ENCODE assay signal across 21 mouse cellular contexts in the genomic region with DNA sequence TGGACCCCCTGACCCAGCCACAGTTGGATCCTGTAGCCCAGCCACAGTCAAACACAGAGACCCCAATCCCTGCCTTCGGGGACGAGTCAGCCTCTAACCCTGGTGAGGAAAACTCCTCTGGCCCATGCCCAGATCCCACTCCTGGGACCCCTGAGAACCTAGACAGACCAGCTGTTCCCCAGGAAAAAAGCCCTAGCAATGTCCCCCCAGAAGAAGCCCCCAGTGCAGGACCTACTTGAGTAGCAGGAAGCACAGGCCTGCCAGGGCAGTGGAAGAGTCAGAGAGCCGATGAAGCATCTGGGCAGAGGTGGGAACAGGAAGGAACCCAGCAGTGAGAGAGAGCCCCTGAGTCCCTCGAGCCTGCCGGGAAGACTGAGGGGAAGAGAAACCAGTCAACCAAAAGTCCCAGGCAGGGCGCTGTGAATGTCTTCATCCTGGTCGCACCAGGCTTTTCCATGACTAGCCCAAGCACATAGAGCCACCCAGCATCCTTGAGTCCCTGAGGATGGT. TPM values are rescaled to one million over a fixed set of nuclear protein-coding genes. Genes with fewer than 3 reads are reported as not detected.
DNase-seq lines count a peak whose midpoint lies in the region; ATAC-seq and TF ChIP-seq lines count a peak whose summit lies in the region.
"Had no signal": no experiment of that assay in that cellular context is flagged by ENCODE, and none has a peak within 500 bp of the region (broad histone marks: within the 10 kb centered on the region; RNA-seq: fewer than 3 reads in every experiment).

A gene (minus strand): TSS at position 275 of the 510 bp plus-strand sequence.

- H3K36me3 ChIP-seq in hindbrain, embryonic 10.5 days, result no peaks in the 10 kb centered on the region
- no peaks in the 10 kb centered on the region for H3K36me3 ChIP-seq in hindbrain, embryonic 16.5 days (ENCODE audit: control insufficient read depth, insufficient read depth, low read length)
- no peaks in the 10 kb centered on the region for H3K36me3 ChIP-seq in midbrain, embryonic 10.5 days
- no peaks in the 10 kb centered on the region for H3K36me3 ChIP-seq in midbrain, embryonic 15.5 days (replicated peaks)
- H3K36me3 ChIP-seq in splenic B cell, adult 2 months (ENCODE audit: control insufficient read depth, insufficient read depth, low read length, poor library complexity, severe bottlenecking), result no peaks in the 10 kb centered on the region
- H3K36me3 ChIP-seq: heart, embryonic 10.5 days; liver, embryonic 13.5 days; midbrain, embryonic 12.5 days; neural tube, embryonic 12.5 days had no signal

- no peak for DNase-seq in hindbrain, embryonic 10.5 days (ENCODE audit: low spot score)
- no peak for DNase-seq in midbrain, embryonic 10.5 days (ENCODE audit: low spot score)
- peak; percentile 33 for DNase-seq in splenic B cell, adult 2 months (ENCODE audit: low read depth, low spot score)
- DNase-seq in lung, postnatal 10 days, result no peak
- DNase-seq: cerebellum, adult 18-20 months; cerebellum, postnatal 25 days; embryo, embryonic 11 days; gastrocnemius, postnatal 14 days; heart, postnatal 36 days; liver, embryonic 13.5 days; right cerebral cortex, postnatal 4 days; thymus, adult 18-20 months had no signal

- H3K9me3 ChIP-seq in hindbrain, embryonic 10.5 days, result no peaks in the 10 kb centered on the region
- H3K9me3 ChIP-seq in hindbrain, embryonic 16.5 days (ENCODE audit: control insufficient read depth, low read length), result no peaks in the 10 kb centered on the region
- H3K9me3 ChIP-seq in midbrain, embryonic 10.5 days (replicated peaks), result peaks cover 6% of the 10 kb centered on the region; the same call in 1 of the 2 replicates
- H3K9me3 ChIP-seq in midbrain, embryonic 15.5 days, result no peaks in the 10 kb centered on the region
- H3K9me3 ChIP-seq: heart, embryonic 10.5 days; midbrain, embryonic 12.5 days; neural tube, embryonic 12.5 days had no signal

- no peak within 1 kb of the TSS for H3K9ac ChIP-seq in hindbrain, embryonic 16.5 days (ENCODE audit: low read depth, low read length)
- no peak within 1 kb of the TSS for H3K9ac ChIP-seq in midbrain, embryonic 15.5 days
- H3K9ac ChIP-seq: liver, embryonic 13.5 days; midbrain, embryonic 12.5 days; neural tube, embryonic 12.5 days had no signal

- no peak for TF ChIP-seq POLR2A in bone marrow macrophage, adult 2 months (IDR thresholded peaks at IDR 0.05; ENCODE audit: borderline replicate concordance, low read depth, low read length)

- H3K4me3 ChIP-seq in hindbrain, embryonic 10.5 days, result no peak within 1 kb of the TSS
- no peak within 1 kb of the TSS for H3K4me3 ChIP-seq in hindbrain, embryonic 16.5 days (ENCODE audit: low read length)
- H3K4me3 ChIP-seq in midbrain, embryonic 10.5 days, result no peak within 1 kb of the TSS
- no peak within 1 kb of the TSS for H3K4me3 ChIP-seq in midbrain, embryonic 15.5 days
- H3K4me3 ChIP-seq in bone marrow macrophage, adult 2 months (ENCODE audit: insufficient read depth, low read length), result no peak within 1 kb of the TSS
- H3K4me3 ChIP-seq: heart, embryonic 10.5 days; liver, embryonic 13.5 days; midbrain, embryonic 12.5 days; neural tube, embryonic 12.5 days had no signal

- no peaks in the 10 kb centered on the region for H3K27me3 ChIP-seq in hindbrain, embryonic 10.5 days (ENCODE audit: insufficient read depth, poor library complexity, severe bottlenecking)
- no peaks in the 10 kb centered on the region for H3K27me3 ChIP-seq in hindbrain, embryonic 16.5 days (replicated peaks; ENCODE audit: control insufficient read depth, insufficient read depth, low read length)
- H3K27me3 ChIP-seq in midbrain, embryonic 10.5 days (ENCODE audit: low read depth, poor library complexity, severe bottlenecking), result no peaks in the 10 kb centered on the region
- H3K27me3 ChIP-seq in midbrain, embryonic 15.5 days (replicated peaks), result no peaks in the 10 kb centered on the region
- no peaks in the 10 kb centered on the region for H3K27me3 ChIP-seq in splenic B cell, adult 2 months (ENCODE audit: control insufficient read depth, insufficient read depth, low read length, poor library complexity, severe bottlenecking)
- H3K27me3 ChIP-seq: midbrain, embryonic 12.5 days; neural tube, embryonic 12.5 days; Patski had no signal

- peaks cover 31% of the 10 kb centered on the region for H3K4me1 ChIP-seq in hindbrain, embryonic 10.5 days (replicated peaks)
- peaks cover 6% of the 10 kb centered on the region for H3K4me1 ChIP-seq in hindbrain, embryonic 16.5 days (ENCODE audit: control insufficient read depth, insufficient read depth, low read depth, low read length)
- peaks cover 33% of the 10 kb centered on the region for H3K4me1 ChIP-seq in midbrain, embryonic 10.5 days
- peaks cover 11% of the 10 kb centered on the region for H3K4me1 ChIP-seq in midbrain, embryonic 15.5 days
- peaks cover 46% of the 10 kb centered on the region for H3K4me1 ChIP-seq in bone marrow macrophage, adult 2 months (ENCODE audit: control insufficient read depth, insufficient read depth, low read length)

- TF ChIP-seq CTCF in bone marrow macrophage, adult 2 months (IDR thresholded peaks at IDR 0.05; ENCODE audit: low read depth, low read length), result no peak

- no peak for ATAC-seq in hindbrain, embryonic 16.5 days
- no peak for ATAC-seq in midbrain, embryonic 15.5 days (replicated peaks)
- ATAC-seq: Patski had no signal

- 82% methylated on average over 7 of the region's 7 CpGs for WGBS in hindbrain, embryonic 10.5 days
- 82% methylated on average over 7 of the region's 7 CpGs for WGBS in hindbrain, embryonic 16.5 days
- WGBS in midbrain, embryonic 10.5 days, result 83% methylated on average over 7 of the region's 7 CpGs
- 83% methylated on average over 7 of the region's 7 CpGs for WGBS in midbrain, embryonic 15.5 days

- H3K4me2 ChIP-seq in hindbrain, embryonic 16.5 days (ENCODE audit: low read length), result no peak within 1 kb of the TSS
- no peak within 1 kb of the TSS for H3K4me2 ChIP-seq in midbrain, embryonic 15.5 days
- H3K4me2 ChIP-seq: liver, embryonic 13.5 days; midbrain, embryonic 12.5 days; neural tube, embryonic 12.5 days had no signal

- H3K27ac ChIP-seq in hindbrain, embryonic 10.5 days, result 0 out of 2 replicates have a peak within 1 kb of the TSS, but pooled peaks have one; percentile 23
- H3K27ac ChIP-seq in hindbrain, embryonic 16.5 days (ENCODE audit: low read depth, low read length), result no peak within 1 kb of the TSS
- peak within 1 kb of the TSS; percentile 14; the same call in 1 of the 2 replicates for H3K27ac ChIP-seq in midbrain, embryonic 10.5 days (replicated peaks)
- H3K27ac ChIP-seq in midbrain, embryonic 15.5 days, result no peak within 1 kb of the TSS
- H3K27ac ChIP-seq in bone marrow macrophage, adult 2 months (ENCODE audit: insufficient read depth, low read depth, low read length), result peak within 1 kb of the TSS; percentile 70
- H3K27ac ChIP-seq: heart, embryonic 10.5 days; liver, embryonic 13.5 days; midbrain, embryonic 12.5 days; neural tube, embryonic 12.5 days had no signal

RNA-seq across cellular contexts. Expression of the gene that starts here (rescaled TPM):
- polyA plus RNA-seq in hindbrain, embryonic 10.5 days (2016; fragmentation: Nextera tagmentation; extraction: Ambion mirVana), result 0.12 TPM in 1 of 2 replicates, not detected in the other
- 0.24 and 0.29 TPM in 2 replicates for polyA plus RNA-seq in hindbrain, embryonic 16.5 days (2015; fragmentation: Nextera tagmentation; extraction: Ambion mirVana)
- polyA plus RNA-seq in midbrain, embryonic 10.5 days (2016; fragmentation: Nextera tagmentation; extraction: Ambion mirVana), result not detected in 2 replicates
- 0.22 and 0.28 TPM in 2 replicates for polyA plus RNA-seq in midbrain, embryonic 15.5 days (2015; fragmentation: Nextera tagmentation; extraction: Ambion mirVana)
- polyA plus RNA-seq in bone marrow macrophage, adult 2 months (2012; ENCODE audit: insufficient read depth, insufficient read length, missing spikeins), result not detected in 2 replicates
- polyA plus RNA-seq: embryonic facial prominence, embryonic 14.5 days; heart, embryonic 10.5 days; lung, embryonic 16.5 days had no signal

Comparison
In these comparisons a context has a peak if more than half of its experiments do, and no peak if none do; other contexts are left out.
1. H3K27ac ChIP-seq: peak in hindbrain, embryonic 10.5 days (single experiment), midbrain, embryonic 10.5 days (single experiment) and bone marrow macrophage, adult 2 months (single experiment); none in hindbrain, embryonic 16.5 days (single experiment) and midbrain, embryonic 15.5 days (single experiment).